Mouse (Mus musculus) left cerebral cortex, postnatal 36 days (tissue): Measurements from ENCODE around the gene Odf3. TPM values are rescaled to one million over a fixed set of nuclear protein-coding genes. Genes with fewer than 3 reads are reported as not detected.

Source experiments
- DNase-seq, 2 experiments: peaks; one replicate each; pipeline ENCODE4 v3.0.0; 2021 to 2022; ENCODE audit warnings: low spot score in 2 of 2, mixed read lengths in 1 of 2
- intact Hi-C: fragments of 180-260 bp; cut with DNase I; formaldehyde crosslinking; loops from one replicate; pipeline ENCODE4 v1.15.1; 2025
- total RNA-seq, 2 experiments: library from RNA; stranded (reverse); gene quantifications; 2 replicates each; pipeline ENCODE4 v1.2.3; 2021

Odf3 gene
- total RNA-seq = not detected

GRCm38 (mm10) chr7:140847755-140848580, at the start of gene Odf3:
Odf3 (plus strand) TSS chr7:140847805.
- no peak for DNase-seq
- intact Hi-C loops = loop anchor here (5.0 kb wide), 1 partner anchor 324 kb away; the partner anchor contains the start of gene Rnh1

- intact Hi-C loops = no loop called here
- DNase-seq = no peak
Measured at GRCm38 (mm10) chr7:140798212-140798611, 49.4 kb upstream of the Odf3 start.

- DNase-seq = no peak
- intact Hi-C loops = no loop called here
Measured at GRCm38 (mm10) chr7:140802629-140803028, 45.0 kb upstream of the Odf3 start.

- DNase-seq = peak; percentile 39 to 47
- intact Hi-C loops = no loop called here
Measured at GRCm38 (mm10) chr7:140805704-140806103, 41.9 kb upstream of the Odf3 start.

GRCm38 (mm10) chr7:140810496-140810895, 37.1 kb upstream of the Odf3 start:
- intact Hi-C loops = no loop called here
- DNase-seq = no peak

- no peak for DNase-seq
Measured at GRCm38 (mm10) chr7:140811714-140812113, 35.9 kb upstream of the Odf3 start.

GRCm38 (mm10) chr7:140812850-140813249, 34.8 kb upstream of the Odf3 start:
- no peak for DNase-seq
- intact Hi-C loops = no loop called here

More at GRCm38 (mm10) chr7:140811714-140812113, 35.9 kb upstream of the Odf3 start:
- intact Hi-C loops = no loop called here

GRCm38 (mm10) chr7:140820173-140820572, 27.4 kb upstream of the Odf3 start:
- intact Hi-C loops = no loop called here
- no peak for DNase-seq

- intact Hi-C loops = no loop called here
- DNase-seq = no peak
Measured at GRCm38 (mm10) chr7:140821305-140821652, 26.3 kb upstream of the Odf3 start.

- intact Hi-C loops = no loop called here
- DNase-seq = peak; percentile 61 to 75
Measured at GRCm38 (mm10) chr7:140821653-140822329, 25.8 kb upstream of the Odf3 start, which contains the start of gene Zfp941. Zfp941 (minus strand) TSS chr7:140822178.

- intact Hi-C loops = no loop called here
- DNase-seq = no peak
Measured at GRCm38 (mm10) chr7:140822731-140823130, 24.9 kb upstream of the Odf3 start.

- peak; percentile 69 to 81 for DNase-seq
- intact Hi-C loops = loop anchor here (2.0 kb wide), 2 partner anchors 676 to 750 kb away; no protein-coding TSS in a partner anchor
Measured at GRCm38 (mm10) chr7:140828171-140828881, 19.3 kb upstream of the Odf3 start.

GRCm38 (mm10) chr7:140831447-140831846, 16.2 kb upstream of the Odf3 start:
- DNase-seq = peak in 1 of 2 experiments; percentile 1
- intact Hi-C loops = no loop called here

- intact Hi-C loops = no loop called here
- DNase-seq = no peak
Measured at GRCm38 (mm10) chr7:140833341-140833740, 14.3 kb upstream of the Odf3 start.

- intact Hi-C loops = no loop called here
- no peak for DNase-seq
Measured at GRCm38 (mm10) chr7:140834968-140835757, 12.4 kb upstream of the Odf3 start, which contains the start of gene Urah. Urah (plus strand) TSS chr7:140835018.

- no peak for DNase-seq
Measured at GRCm38 (mm10) chr7:140835758-140836087, 11.9 kb upstream of the Odf3 start.

GRCm38 (mm10) chr7:140836243-140837115, 11.1 kb upstream of the Odf3 start:
- peak in 1 of 2 experiments; percentile 59 for DNase-seq

More at GRCm38 (mm10) chr7:140835758-140836087, 11.9 kb upstream of the Odf3 start:
- intact Hi-C loops = no loop called here

GRCm38 (mm10) chr7:140839556-140839955, 8.0 kb upstream of the Odf3 start:
- intact Hi-C loops = no loop called here
- no peak for DNase-seq

More at GRCm38 (mm10) chr7:140836243-140837115, 11.1 kb upstream of the Odf3 start:
- intact Hi-C loops = no loop called here
